Mouse (Mus musculus): Measurements from ENCODE around the gene Gstm7.
"Not testable (repeated sequence)": the region's sequence is repeated elsewhere in the genome, so short reads cannot be mapped to it uniquely, and the experiment has no call there.

Gstm7 gene

DNA sequence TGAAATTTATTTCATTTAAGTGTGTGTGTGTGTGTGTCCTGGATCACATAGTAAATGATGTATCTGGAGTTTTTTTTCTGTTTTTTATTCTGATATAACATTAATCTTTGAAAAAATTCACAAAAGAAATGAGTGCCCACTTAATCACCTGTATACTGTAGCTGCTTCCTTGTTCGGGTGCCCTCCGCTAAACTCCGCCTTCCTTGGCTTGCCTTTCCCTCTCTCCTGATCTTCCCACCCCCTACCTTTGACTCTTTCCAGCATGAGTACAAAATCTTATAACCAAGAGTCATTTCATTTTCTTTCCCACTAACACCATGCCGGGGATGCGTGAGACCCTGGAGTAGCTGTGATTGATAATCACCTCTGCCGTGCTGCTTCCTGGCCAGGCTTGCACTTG, 511 bp upstream of the Gstm7 start:
- DNase-seq = no peak

DNA sequence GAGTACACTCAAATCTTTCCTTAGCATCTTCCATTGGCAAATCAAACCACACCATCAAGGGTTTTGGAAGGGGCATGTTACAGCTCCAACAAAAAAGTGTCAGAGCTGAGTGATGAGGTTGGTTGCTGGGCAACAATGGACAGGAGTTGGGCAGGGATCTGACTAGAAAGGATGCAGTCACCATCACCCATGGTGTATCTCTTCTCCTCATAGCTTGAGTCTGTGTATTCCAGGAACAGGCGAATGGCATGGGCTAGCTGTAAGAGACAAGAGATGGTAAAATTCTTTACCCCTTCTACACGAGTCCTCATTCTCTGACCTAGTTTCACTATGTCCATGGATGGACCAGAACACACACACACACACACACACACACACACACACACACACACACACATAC, 483 bp downstream of the Gstm7 start:
- no peak for DNase-seq

DNA sequence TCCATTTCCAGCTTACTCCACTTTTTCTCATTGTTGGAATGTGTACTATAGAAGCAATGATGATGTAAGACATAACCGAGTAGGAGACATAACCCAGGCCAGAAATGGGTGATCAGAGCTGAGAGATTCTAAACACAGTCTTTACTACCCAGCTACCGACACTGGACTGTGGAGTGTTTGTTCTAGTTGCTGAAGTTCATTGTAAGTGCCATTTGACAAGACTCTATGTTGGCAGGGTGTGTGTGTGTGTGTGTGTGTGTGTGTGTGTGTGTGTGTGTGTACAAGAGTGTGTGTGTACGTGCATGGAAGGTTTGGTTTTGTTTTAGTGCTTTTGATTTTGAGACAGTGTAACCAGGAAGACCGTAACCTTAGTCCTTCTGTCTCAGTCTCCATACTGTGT, 1.9 kb downstream of the Gstm7 start:
- DNase-seq = no peak

- no peak for DNase-seq
Observed at GRCm38 (mm10) chr3:107929243-107929642, 2.4 kb downstream of the Gstm7 start.

DNA sequence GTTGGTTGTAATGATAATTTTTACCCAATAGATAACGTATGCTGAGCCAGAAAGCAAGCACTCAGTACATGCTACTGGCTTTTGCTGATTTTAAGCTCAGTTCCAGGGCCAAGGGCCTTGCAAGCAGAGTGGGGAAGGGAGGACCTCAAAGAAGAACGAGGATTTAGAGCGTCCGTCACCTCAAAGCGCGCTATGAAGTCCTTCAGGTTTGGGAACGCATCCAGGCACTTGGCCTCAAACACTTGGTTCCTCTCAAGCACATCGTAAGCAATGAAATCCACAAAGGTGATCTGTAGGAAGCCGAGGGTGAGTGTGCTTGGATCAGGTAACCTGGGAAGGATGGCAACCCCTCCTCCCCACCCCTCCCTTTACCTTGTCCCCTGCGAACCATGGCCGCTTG, 2.9 kb downstream of the Gstm7 start:
- DNase-seq = no peak

- no peak for DNase-seq
Observed at GRCm38 (mm10) chr3:107927841-107928240, 3.8 kb downstream of the Gstm7 start.

DNA sequence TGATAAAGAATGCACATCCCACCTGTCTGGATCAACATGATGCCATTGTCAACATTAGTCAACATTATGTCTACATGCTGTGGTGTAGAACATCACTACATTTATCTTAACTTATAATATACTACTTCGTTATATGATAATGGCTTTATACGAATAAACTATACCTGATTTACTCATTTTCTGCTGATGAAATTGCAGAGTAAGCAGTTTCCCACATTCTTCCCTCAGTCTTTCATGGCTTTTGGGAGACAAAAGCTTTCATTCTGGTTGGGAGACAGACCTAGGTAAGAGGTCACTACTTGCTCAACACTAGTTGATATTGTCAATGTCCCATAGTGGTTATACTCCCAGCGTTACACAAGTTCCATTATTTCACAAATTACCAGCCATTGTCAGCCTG, 6.3 kb downstream of the Gstm7 start:
- DNase-seq = no peak

DNA sequence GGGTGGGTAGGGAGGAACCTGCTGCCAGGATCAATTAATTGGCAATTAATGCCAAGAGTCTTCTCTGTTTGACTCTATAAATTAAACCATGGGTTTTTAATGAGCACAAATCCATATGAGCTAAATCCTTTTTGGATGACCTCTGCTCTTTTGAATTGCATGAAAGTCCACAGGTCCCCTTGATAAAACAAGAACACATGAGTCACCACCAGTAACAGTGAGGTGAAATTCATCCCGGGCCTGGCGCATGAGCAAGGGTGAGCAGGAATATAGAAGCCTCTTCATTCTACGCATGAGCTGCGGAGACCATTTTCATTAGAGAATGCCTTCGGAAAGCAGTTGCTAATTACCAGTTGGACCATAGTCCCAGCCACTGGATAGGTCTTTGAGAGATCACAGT, 11.3 kb downstream of the Gstm7 start:
- DNase-seq = no peak

DNA sequence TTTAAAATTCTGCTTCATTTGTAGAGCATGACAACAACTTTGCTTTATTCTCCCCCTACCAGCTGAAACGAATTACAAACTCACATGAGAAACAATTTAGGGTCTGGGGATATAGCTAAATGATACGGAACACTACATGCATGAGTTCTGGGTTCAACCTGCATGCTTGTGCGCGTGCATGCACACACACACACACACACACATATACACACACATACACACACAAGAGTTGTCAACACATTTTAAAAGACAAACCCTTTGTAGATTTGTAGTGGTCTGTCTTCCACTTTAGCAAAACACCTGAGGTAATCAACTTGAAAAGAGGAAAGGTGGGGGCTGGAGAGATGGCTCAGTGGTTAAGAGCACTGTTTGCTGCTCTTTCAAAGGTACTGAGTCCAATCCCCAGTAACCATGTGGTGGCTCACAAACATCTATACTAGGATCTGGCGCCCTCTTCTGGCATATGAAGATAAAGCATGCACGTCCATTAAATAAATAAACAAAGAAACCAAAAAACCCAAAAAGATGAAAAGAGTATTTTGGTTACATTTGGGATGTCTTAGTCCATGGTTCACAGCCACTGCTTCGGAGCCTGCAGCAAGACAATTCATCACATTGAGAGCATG, 13.7 kb downstream of the Gstm7 start:
- peak; percentile 66 for DNase-seq

DNA sequence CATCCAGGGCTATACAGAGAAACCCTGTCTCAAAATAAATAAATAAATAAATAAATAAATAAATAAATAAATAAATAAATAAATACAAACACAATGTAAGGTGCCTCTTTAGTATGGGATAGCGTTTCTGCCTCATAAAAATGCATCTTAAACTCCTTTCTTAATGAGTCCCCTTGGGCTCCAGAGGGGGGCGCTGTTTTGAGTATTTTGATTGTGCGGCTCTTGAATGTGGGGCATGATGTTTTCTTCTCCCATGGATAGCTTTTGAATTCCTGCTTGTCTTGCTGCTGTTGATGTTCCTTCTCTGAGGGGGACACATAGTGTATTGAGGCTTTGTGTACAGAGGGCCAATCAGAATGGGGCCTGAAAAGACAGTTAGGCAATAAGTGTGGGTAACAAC, 14.5 kb downstream of the Gstm7 start:
- no peak for DNase-seq

- no peak for DNase-seq
Observed at GRCm38 (mm10) chr3:107916674-107917073, 14.9 kb downstream of the Gstm7 start.

DNA sequence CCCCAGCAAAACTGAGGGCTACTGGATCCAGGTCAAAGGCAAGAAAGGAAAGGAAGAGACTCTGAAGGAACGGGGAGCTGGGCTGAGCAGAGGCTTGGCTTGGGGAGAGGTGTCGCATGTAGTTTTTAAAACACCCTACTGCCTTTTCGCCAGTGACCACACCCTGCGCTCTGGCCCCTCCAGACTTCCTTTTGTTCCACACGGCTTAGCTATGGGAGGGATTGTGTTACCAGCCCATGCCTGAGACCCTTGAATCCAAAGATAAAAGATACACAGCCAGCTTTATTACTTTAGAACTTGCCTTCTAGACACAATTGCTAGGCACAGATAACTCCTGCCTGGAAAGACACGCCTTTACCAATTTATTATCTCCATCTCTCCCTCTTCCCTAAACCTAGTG, 25.7 kb downstream of the Gstm7 start:
- no peak for DNase-seq

DNA sequence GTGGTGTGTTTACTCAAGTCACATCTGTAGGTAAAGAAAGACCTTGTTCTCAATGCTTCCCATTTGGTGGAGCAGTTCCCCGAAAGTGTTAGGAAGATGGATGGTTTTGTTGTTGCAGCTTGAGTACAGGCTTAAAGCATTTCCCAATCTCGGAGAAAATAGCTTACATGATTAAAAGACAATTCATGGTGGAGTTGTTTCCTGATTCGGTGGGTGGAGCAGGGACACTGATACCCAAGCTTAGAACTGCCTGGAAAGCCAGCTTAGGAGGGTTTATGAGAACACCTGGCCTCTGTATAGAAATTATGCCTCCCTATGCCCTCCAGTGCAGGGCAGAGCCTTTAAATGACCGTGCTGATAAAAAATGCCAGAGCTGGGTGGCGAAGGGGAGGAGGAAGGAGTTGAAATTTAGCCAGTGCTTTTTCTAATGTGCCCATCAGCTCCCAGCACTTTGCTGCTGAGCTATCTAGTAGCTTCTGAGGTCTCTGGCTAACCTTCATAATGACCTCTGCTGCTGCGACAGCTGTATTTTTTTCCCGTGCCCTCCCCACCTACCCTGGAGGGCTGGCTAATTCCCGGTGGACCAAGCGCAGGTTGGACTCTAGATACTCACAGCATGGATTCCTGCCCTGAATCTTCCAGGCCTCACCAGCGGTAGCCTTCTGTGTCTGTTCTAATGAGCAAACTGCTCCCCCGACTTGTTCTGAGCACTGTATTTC, 30.5 kb downstream of the Gstm7 start:
- no peak for DNase-seq

DNA sequence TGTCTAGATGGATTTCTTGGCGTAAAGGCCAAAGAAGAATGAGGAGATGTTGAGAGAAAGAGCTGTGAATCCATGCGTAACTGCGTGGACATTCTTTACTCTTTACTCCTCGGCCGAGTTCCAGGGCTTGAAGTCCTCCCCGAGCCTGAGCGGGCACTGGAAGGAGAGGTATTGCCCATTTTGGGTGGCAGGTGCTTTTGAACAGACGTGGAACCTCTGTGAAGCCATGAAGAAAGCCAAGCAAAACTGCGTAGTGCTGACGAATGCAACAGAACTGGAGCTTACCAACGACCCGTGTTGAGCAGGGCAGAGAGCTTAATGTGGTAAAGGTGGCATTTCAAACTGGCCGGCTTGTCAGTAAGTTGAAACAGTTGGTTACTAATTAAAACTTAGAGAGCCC, 32.9 kb downstream of the Gstm7 start:
- DNase-seq = no peak

DNA sequence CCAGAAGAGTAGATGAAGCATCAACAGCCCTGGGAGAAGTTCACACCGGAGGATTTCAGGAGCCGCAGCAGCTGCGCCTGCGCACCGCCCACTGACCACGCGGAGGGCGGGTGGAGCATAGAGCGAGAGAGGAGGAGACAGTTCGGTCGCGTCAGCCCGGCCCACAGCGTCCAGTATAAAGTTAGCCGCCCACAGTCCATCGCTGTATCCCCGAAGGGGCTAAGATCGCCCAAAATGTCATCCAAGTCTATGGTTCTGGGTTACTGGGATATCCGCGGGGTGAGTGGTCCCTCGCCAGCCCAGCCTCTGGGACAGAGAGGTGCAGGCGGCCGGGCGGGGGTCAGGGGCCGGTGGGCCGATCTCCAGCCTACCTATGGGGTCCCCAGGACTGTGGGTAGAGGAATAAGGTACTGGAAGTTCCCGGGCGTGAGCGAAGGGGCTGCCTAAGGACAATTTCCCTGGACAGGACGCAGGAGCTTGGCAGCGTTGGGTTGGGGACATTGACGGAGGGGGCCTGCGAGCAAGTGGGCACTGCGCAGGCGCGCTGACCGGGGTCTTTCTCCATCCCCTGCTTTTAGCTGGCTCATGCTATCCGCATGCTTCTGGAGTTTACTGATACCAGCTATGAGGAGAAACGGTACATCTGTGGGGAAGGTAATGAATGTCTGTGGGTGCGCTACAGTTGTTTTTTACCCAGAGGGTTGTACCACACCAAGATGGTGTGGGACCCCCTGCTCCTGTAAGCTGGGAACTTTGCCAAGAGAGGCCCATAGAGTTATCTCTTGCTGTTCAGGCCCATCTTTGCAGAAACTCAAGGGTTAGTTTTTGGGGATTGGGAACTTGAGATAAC, 35.7 kb downstream of the Gstm7 start, which contains the start of gene Gstm5:
Gene Gstm5 (plus strand): TSS at position 102 of the 850 bp plus-strand sequence.
- peak; percentile 75 for DNase-seq

GRCm38 (mm10) chr3:107895194-107895719, 36.4 kb downstream of the Gstm7 start:
- DNase-seq = no peak

- not testable (repeated sequence) for DNase-seq
Observed at GRCm38 (mm10) chr3:107889236-107889635, 42.4 kb downstream of the Gstm7 start.

DNA sequence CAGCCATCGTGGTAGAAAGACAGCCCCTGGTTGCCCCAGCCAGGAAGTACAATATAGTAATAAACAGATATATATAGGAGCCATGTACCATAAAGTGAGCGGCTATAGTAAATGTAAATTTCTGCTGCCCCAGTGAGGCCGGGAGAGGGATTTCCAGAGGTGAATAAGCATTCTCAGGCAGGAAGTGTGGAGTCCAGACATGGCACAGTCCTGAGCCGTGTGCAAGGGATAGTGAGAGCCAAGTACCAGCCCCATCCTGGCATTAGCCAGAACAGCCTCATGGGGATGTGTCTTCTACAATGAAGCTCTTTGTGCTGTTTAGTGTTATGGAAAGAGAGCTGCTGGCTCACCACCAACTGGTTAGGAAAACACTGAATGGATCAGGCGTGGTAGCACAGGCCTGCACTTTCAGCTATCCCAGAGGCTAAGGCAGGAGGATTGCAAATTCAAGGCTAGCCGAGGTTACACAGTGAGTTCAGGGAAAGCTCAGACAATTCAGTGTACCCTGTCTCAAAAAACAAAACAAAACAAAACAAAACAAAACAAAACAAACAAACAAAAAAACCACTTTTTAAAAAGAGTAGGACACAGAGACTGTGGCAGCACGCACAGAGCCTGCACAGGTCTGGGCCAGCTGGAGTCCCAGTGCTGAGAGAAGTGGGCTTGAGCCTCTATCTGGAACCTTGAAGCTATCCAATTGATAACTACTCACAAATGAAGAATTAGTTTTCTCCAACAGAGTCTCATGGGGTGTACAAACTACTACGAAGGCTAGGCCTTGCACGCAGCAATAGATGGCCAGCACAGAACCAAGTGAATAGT, 43.7 kb downstream of the Gstm7 start:
- peak; percentile 52 for DNase-seq

GRCm38 (mm10) chr3:107877747-107878736, 53.6 kb downstream of the Gstm7 start:
- DNase-seq = no peak

- no peak for DNase-seq
Observed at GRCm38 (mm10) chr3:107877005-107877404, 54.6 kb downstream of the Gstm7 start, which contains the start of gene Eps8l3. Gene Eps8l3, plus strand, starts transcription at chr3:107877229.
